Mouse (Mus musculus): ENCODE measurements at regions not wholly inside any gene's neighbourhood (a gene's known extent, or its start where the extent isn't known, plus 50 kb on each side); places are given as distances from the start of the nearest gene placed in this dataset.

DNA sequence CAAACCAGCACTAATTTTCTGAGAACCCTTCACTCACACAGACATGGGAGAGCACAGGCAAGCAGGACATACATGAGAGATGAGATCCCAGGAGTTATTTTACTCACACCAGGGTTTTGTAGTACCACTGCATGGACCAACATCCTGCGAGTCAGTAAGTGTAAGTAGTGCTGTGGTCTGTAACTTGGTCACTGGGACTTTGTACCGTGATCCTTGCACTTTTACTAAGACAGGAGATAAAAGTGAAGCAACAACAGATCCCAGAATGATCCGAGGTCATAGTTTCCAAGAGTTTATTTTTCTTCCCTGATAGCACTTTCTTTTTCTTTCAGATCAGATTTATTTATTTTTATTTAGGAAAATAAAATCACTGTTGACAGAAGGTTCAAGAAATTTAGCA, 54.1 kb upstream of the Mtap start:
- Histone ChIP-seq H3K4me3 (ENCODE audit: low read length) (no peak overlapping the region), H3K4me2 (ENCODE audit: low read depth, low read length) (no peak overlapping the region), H3K9me3 (ENCODE audit: control insufficient read depth, low read length) (no peaks in the 10 kb centered on the region), H3K36me3 (ENCODE audit: control insufficient read depth, insufficient read depth, low read length) (no peaks in the 10 kb centered on the region), H3K4me1 (replicated peaks; ENCODE audit: control insufficient read depth, insufficient read depth, low read length) (no peaks in the 10 kb centered on the region), H3K9ac (ENCODE audit: low read length) (no peak overlapping the region), H3K27ac (ENCODE audit: low read length) (no peak overlapping the region), H3K27me3 (ENCODE audit: control insufficient read depth, insufficient read depth, low read depth, low read length) (no peaks in the 10 kb centered on the region)
- 37% methylated on average over 3 of the region's 3 CpGs for WGBS
- ATAC-seq (ENCODE audit: low read depth), result no peak

DNA sequence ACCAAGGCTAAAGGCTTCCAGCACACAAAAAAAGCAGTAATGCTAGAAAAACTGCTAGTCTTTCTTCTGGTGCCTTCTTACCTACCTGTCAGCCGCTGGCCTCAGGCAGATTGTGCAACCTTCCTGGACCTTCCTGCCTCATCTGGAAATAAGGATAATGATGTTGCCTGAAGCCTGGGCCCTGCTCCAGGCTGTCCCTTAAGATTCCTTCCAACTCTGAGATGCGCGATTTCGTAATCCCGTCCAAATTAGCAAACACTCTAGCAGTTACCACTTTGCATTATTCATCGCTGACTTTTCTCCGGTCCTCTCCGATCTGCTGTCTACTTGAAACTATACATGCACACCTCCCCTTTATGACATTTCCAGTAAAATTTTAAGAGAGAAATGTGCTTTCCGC, 58.4 kb upstream of the Mtap start:
- no peak overlapping the region for H3K4me3 ChIP-seq (ENCODE audit: low read length)
- no peaks in the 10 kb centered on the region for H3K36me3 ChIP-seq (ENCODE audit: control insufficient read depth, insufficient read depth, low read length)
- WGBS, result 67% methylated on average over 9 of the region's 9 CpGs
- no peak overlapping the region for H3K4me2 ChIP-seq (ENCODE audit: low read depth, low read length)
- no peaks in the 10 kb centered on the region for H3K4me1 ChIP-seq (replicated peaks; ENCODE audit: control insufficient read depth, insufficient read depth, low read length)
- no peak overlapping the region for H3K9ac ChIP-seq (ENCODE audit: low read length)
- no peaks in the 10 kb centered on the region for H3K9me3 ChIP-seq (ENCODE audit: control insufficient read depth, low read length)
- no peak for ATAC-seq (ENCODE audit: low read depth)
- H3K27me3 ChIP-seq (ENCODE audit: control insufficient read depth, insufficient read depth, low read depth, low read length), result no peaks in the 10 kb centered on the region
- no peak overlapping the region for H3K27ac ChIP-seq (ENCODE audit: low read length)

DNA sequence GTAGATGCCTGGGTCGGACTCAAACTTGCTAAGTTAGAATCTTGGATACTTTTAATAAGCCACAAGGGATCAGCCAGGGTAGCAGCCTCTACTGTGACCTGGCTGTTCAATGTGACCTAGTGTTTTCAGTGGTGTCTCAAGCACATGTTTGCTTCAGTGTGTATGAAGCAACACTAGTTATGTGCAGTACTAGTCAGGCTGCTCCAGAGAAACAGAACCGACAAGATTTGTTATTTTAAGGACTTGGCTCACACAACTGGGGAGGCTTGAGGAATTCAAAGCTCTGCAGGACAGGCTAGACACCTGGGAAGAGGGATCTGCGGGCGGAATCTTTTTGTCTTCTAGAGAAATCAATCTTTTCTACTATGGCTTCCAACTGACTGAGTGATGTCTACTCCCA, 62.2 kb upstream of the Mtap start:
- H3K9ac ChIP-seq (ENCODE audit: low read length), result no peak overlapping the region
- ATAC-seq (ENCODE audit: low read depth), result no peak
- H3K4me2 ChIP-seq (ENCODE audit: low read depth, low read length), result no peak overlapping the region
- no peaks in the 10 kb centered on the region for H3K27me3 ChIP-seq (ENCODE audit: control insufficient read depth, insufficient read depth, low read depth, low read length)
- no peak overlapping the region for H3K4me3 ChIP-seq (ENCODE audit: low read length)
- H3K27ac ChIP-seq (ENCODE audit: low read length), result no peak overlapping the region
- no peaks in the 10 kb centered on the region for H3K9me3 ChIP-seq (ENCODE audit: control insufficient read depth, low read length)
- H3K4me1 ChIP-seq (replicated peaks; ENCODE audit: control insufficient read depth, insufficient read depth, low read length), result no peaks in the 10 kb centered on the region
- WGBS, result 46% methylated on average over 4 of the region's 4 CpGs
- H3K36me3 ChIP-seq (ENCODE audit: control insufficient read depth, insufficient read depth, low read length), result no peaks in the 10 kb centered on the region

GRCm38 (mm10) chr4:89070430-89070829, 66.5 kb upstream of the Mtap start:
- Histone ChIP-seq H3K36me3 (ENCODE audit: control insufficient read depth, insufficient read depth, low read length) (no peaks in the 10 kb centered on the region), H3K4me2 (ENCODE audit: low read depth, low read length) (no peak overlapping the region), H3K9ac (ENCODE audit: low read length) (no peak overlapping the region), H3K27ac (ENCODE audit: low read length) (no peak overlapping the region), H3K27me3 (ENCODE audit: control insufficient read depth, insufficient read depth, low read depth, low read length) (no peaks in the 10 kb centered on the region), H3K9me3 (ENCODE audit: control insufficient read depth, low read length) (no peaks in the 10 kb centered on the region), H3K4me3 (ENCODE audit: low read length) (no peak overlapping the region), H3K4me1 (replicated peaks; ENCODE audit: control insufficient read depth, insufficient read depth, low read length) (no peaks in the 10 kb centered on the region)
- 59% methylated on average over 2 of the region's 2 CpGs for WGBS
- ATAC-seq (ENCODE audit: low read depth), result no peak

- Histone ChIP-seq H3K4me3 (ENCODE audit: low read length) (no peak overlapping the region), H3K27ac (ENCODE audit: low read length) (no peak overlapping the region), H3K4me1 (replicated peaks; ENCODE audit: control insufficient read depth, insufficient read depth, low read length) (no peaks in the 10 kb centered on the region), H3K9ac (ENCODE audit: low read length) (no peak overlapping the region), H3K9me3 (ENCODE audit: control insufficient read depth, low read length) (no peaks in the 10 kb centered on the region), H3K4me2 (ENCODE audit: low read depth, low read length) (no peak overlapping the region), H3K36me3 (ENCODE audit: control insufficient read depth, insufficient read depth, low read length) (no peaks in the 10 kb centered on the region), H3K27me3 (ENCODE audit: control insufficient read depth, insufficient read depth, low read depth, low read length) (no peaks in the 10 kb centered on the region)
- ATAC-seq (ENCODE audit: low read depth), result no peak
- 79% methylated on average over 7 of the region's 7 CpGs for WGBS
These were observed 72.5 kb upstream of the Mtap start for GRCm38 (mm10) chr4:89064401-89064800.

- Histone ChIP-seq H3K9ac (ENCODE audit: low read length) (no peak overlapping the region), H3K4me1 (replicated peaks; ENCODE audit: control insufficient read depth, insufficient read depth, low read length) (no peaks in the 10 kb centered on the region), H3K4me2 (ENCODE audit: low read depth, low read length) (no peak overlapping the region), H3K9me3 (ENCODE audit: control insufficient read depth, low read length) (no peaks in the 10 kb centered on the region), H3K27me3 (ENCODE audit: control insufficient read depth, insufficient read depth, low read depth, low read length) (no peaks in the 10 kb centered on the region), H3K4me3 (ENCODE audit: low read length) (no peak overlapping the region), H3K36me3 (ENCODE audit: control insufficient read depth, insufficient read depth, low read length) (no peaks in the 10 kb centered on the region), H3K27ac (ENCODE audit: low read length) (no peak overlapping the region)
- ATAC-seq (ENCODE audit: low read depth), result no peak
- WGBS, result 58% methylated on average over 1 of the region's 1 CpGs
These were observed 74.5 kb upstream of the Mtap start for GRCm38 (mm10) chr4:89062384-89062783.

GRCm38 (mm10) chr4:89061619-89062018, 75.3 kb upstream of the Mtap start:
- Histone ChIP-seq H3K36me3 (ENCODE audit: control insufficient read depth, insufficient read depth, low read length) (no peaks in the 10 kb centered on the region), H3K4me1 (replicated peaks; ENCODE audit: control insufficient read depth, insufficient read depth, low read length) (no peaks in the 10 kb centered on the region), H3K9me3 (ENCODE audit: control insufficient read depth, low read length) (no peaks in the 10 kb centered on the region), H3K9ac (ENCODE audit: low read length) (no peak overlapping the region), H3K27ac (ENCODE audit: low read length) (no peak overlapping the region), H3K27me3 (ENCODE audit: control insufficient read depth, insufficient read depth, low read depth, low read length) (no peaks in the 10 kb centered on the region), H3K4me2 (ENCODE audit: low read depth, low read length) (no peak overlapping the region), H3K4me3 (ENCODE audit: low read length) (no peak overlapping the region)
- 79% methylated on average over 4 of the region's 4 CpGs for WGBS
- ATAC-seq (ENCODE audit: low read depth), result no peak

GRCm38 (mm10) chr4:89057573-89057972, 79.3 kb upstream of the Mtap start:
- H3K27me3 ChIP-seq (ENCODE audit: control insufficient read depth, insufficient read depth, low read depth, low read length), result no peaks in the 10 kb centered on the region
- ATAC-seq (ENCODE audit: low read depth), result no peak
- no peaks in the 10 kb centered on the region for H3K36me3 ChIP-seq (ENCODE audit: control insufficient read depth, insufficient read depth, low read length)

GRCm38 (mm10) chr4:89057135-89057534, 79.8 kb upstream of the Mtap start:
- H3K4me1 ChIP-seq (replicated peaks; ENCODE audit: control insufficient read depth, insufficient read depth, low read length), result no peaks in the 10 kb centered on the region
- no peak overlapping the region for H3K27ac ChIP-seq (ENCODE audit: low read length)
- no peaks in the 10 kb centered on the region for H3K9me3 ChIP-seq (ENCODE audit: control insufficient read depth, low read length)
- WGBS, result 52% methylated on average over 1 of the region's 1 CpGs
- no peaks in the 10 kb centered on the region for H3K36me3 ChIP-seq (ENCODE audit: control insufficient read depth, insufficient read depth, low read length)
- no peak overlapping the region for H3K4me3 ChIP-seq (ENCODE audit: low read length)
- no peak overlapping the region for H3K9ac ChIP-seq (ENCODE audit: low read length)
- ATAC-seq (ENCODE audit: low read depth), result no peak
- H3K4me2 ChIP-seq (ENCODE audit: low read depth, low read length), result no peak overlapping the region
- H3K27me3 ChIP-seq (ENCODE audit: control insufficient read depth, insufficient read depth, low read depth, low read length), result no peaks in the 10 kb centered on the region

More at GRCm38 (mm10) chr4:89057573-89057972, 79.3 kb upstream of the Mtap start:
- H3K4me3 ChIP-seq (ENCODE audit: low read length), result no peak overlapping the region
- no peak overlapping the region for H3K4me2 ChIP-seq (ENCODE audit: low read depth, low read length)
- H3K9ac ChIP-seq (ENCODE audit: low read length), result no peak overlapping the region
- no peak overlapping the region for H3K27ac ChIP-seq (ENCODE audit: low read length)
- no peaks in the 10 kb centered on the region for H3K9me3 ChIP-seq (ENCODE audit: control insufficient read depth, low read length)
- H3K4me1 ChIP-seq (replicated peaks; ENCODE audit: control insufficient read depth, insufficient read depth, low read length), result no peaks in the 10 kb centered on the region

GRCm38 (mm10) chr4:89055969-89056368, 81.0 kb upstream of the Mtap start:
- 89% methylated on average over 3 of the region's 3 CpGs for WGBS
- H3K4me3 ChIP-seq (ENCODE audit: low read length), result no peak overlapping the region
- no peak for ATAC-seq (ENCODE audit: low read depth)
- H3K9ac ChIP-seq (ENCODE audit: low read length), result no peak overlapping the region
- no peaks in the 10 kb centered on the region for H3K27me3 ChIP-seq (ENCODE audit: control insufficient read depth, insufficient read depth, low read depth, low read length)
- H3K4me1 ChIP-seq (replicated peaks; ENCODE audit: control insufficient read depth, insufficient read depth, low read length), result no peaks in the 10 kb centered on the region
- H3K9me3 ChIP-seq (ENCODE audit: control insufficient read depth, low read length), result no peaks in the 10 kb centered on the region
- H3K27ac ChIP-seq (ENCODE audit: low read length), result no peak overlapping the region
- H3K4me2 ChIP-seq (ENCODE audit: low read depth, low read length), result no peak overlapping the region
- no peaks in the 10 kb centered on the region for H3K36me3 ChIP-seq (ENCODE audit: control insufficient read depth, insufficient read depth, low read length)

All from lung, embryonic 16.5 days (tissue).